Mouse (Mus musculus) liver, postnatal 0 days (tissue): ENCODE results near the gene Cutal. TPM values are rescaled to one million over a fixed set of nuclear protein-coding genes. Genes with fewer than 3 reads are reported as not detected.
A peak's percentile ranks its signal among the peaks of the same experiment; 100 is the strongest.

ENCODE experiments used
- ATAC-seq: fragments of 200-750 bp; cut with Nextera tagmentation; 2 replicates; pipeline ENCODE4 v1.8.0; 2017; ENCODE audit warnings: mild to moderate bottlenecking, moderate library complexity
- DNase-seq: peaks from one replicate; pipeline ENCODE4 v3.0.0-alpha.2; 2016
- H3K27ac ChIP-seq: fragments of 300-500 bp; sonication (generic); 2 replicates; pipeline ENCODE4 v1.5.1; 2014; ENCODE audit warnings: antibody characterized with exemption, moderate library complexity, mild to moderate bottlenecking, low read depth
- H3K27me3 ChIP-seq: fragments of 300-500 bp; sonication (generic); 2 replicates; pipeline ENCODE4 v1.6.1; 2014; ENCODE audit warnings: low read length, control low read depth, mixed read lengths; ENCODE audit not compliant: insufficient read depth
- H3K36me3 ChIP-seq: fragments of 300-500 bp; sonication (generic); replicated peaks from 2 replicates; pipeline ENCODE4 v1.6.1; 2014; ENCODE audit warnings: mild to moderate bottlenecking, control low read depth, low read length, moderate library complexity, mixed read lengths; ENCODE audit not compliant: insufficient read depth
- H3K4me1 ChIP-seq: fragments of 300-500 bp; sonication (generic); 2 replicates; pipeline ENCODE4 v1.6.1; 2014; ENCODE audit warnings: antibody characterized with exemption, mild to moderate bottlenecking, control low read depth; ENCODE audit not compliant: insufficient read depth
- H3K4me2 ChIP-seq: fragments of 300-500 bp; sonication (generic); 2 replicates; pipeline ENCODE4 v1.6.1; 2014; ENCODE audit warnings: low read depth, mild to moderate bottlenecking, low read length, moderate library complexity, mixed read lengths
- H3K4me3 ChIP-seq: fragments of 300-500 bp; sonication (generic); 2 replicates; pipeline ENCODE4 v1.5.1; 2014; ENCODE audit warnings: low read depth, low read length
- H3K9ac ChIP-seq: fragments of 300-500 bp; sonication (generic); replicated peaks from 2 replicates; pipeline ENCODE4 v1.6.1; 2014; ENCODE audit warnings: mild to moderate bottlenecking, moderate library complexity
- H3K9me3 ChIP-seq: fragments of 300-500 bp; sonication (generic); 2 replicates; pipeline ENCODE4 v1.6.1; 2016; ENCODE audit warnings: mild to moderate bottlenecking, control low read depth, low read length, mixed read lengths
- CTCF ChIP-seq: sonication (generic); IDR thresholded peaks from 2 replicates; pipeline ENCODE4 v1.5.1; 2016; ENCODE audit warnings: antibody characterized with exemption, low read depth
- EP300 ChIP-seq: IDR thresholded peaks from 2 replicates; pipeline ENCODE4 v1.6.1; 2016; ENCODE audit warnings: antibody characterized with exemption, low read depth, mild to moderate bottlenecking
- WGBS: fragments of 180-500 bp; shearing (Covaris S2); extraction: QIAGEN DNeasy Blood & Tissue Kit; methylation state at CpG from one replicate; pipeline ENCODE4 v1.1.7; 2014; ENCODE audit not compliant: insufficient replicate concordance; 5-methylcytosine and 5-hydroxymethylcytosine counted together
- polyA plus RNA-seq: library from polyadenylated mRNA; unstranded; fragments of >200 nt; fragmentation: Nextera tagmentation; extraction: Ambion mirVana; gene quantifications from 2 replicates; pipeline ENCODE4 v1.2.1, GENCODE M21; 2015

Gene Cutal
- polyA plus RNA-seq, 1 experiment from 2014 or later, result 8.5 TPM

DNA sequence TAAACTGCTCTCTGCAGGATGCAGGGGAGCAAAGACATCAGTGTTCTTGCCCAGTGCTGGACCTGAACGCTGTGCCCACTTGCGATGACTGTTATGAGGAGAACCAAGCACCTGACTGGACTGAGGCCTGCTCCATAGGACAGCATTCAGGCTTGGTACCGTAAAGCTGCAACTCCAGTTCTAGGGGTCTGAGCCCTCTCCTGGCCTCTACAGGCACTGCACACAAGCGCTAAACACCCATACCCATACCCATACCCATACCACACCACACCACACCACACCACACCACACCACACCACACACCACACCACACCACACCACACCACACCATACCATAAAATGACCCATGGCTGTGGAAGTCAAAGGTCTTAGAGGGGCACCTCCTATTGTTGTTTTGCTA lies 18.9 kb upstream of the Cutal start:
- 94% methylated on average over 4 of the region's 4 CpGs for WGBS
- peaks cover 89% of the 10 kb centered on the region for H3K36me3 ChIP-seq
- H3K4me3 ChIP-seq, result no peak overlapping the region

DNA sequence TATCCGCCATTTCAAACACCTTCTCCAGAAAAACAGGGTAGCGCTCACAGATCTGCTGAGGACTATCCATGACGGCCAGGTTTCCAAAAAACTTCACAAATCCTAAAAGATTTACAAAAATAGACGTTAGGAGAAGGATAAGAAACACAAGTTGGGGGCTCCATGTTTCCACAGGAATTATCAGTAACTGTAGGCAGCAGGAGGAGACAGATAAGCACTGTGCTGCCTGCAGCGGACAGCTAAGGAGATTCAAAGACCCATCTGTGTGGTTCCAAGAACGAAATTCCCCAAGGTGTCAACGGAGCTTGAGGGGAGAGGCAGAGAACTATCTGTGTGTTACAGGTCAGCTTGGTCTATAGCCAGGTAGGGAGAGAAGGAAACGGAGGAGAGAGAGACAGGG lies 16.5 kb upstream of the Cutal start:
- no peak overlapping the region for H3K27ac ChIP-seq
- H3K4me1 ChIP-seq, result no peaks in the 10 kb centered on the region
- no peak overlapping the region for H3K4me2 ChIP-seq
- DNase-seq, result no peak
- H3K27me3 ChIP-seq, result no peaks in the 10 kb centered on the region
- no peak overlapping the region for H3K4me3 ChIP-seq
- H3K9ac ChIP-seq, result no peak overlapping the region
- 65% methylated on average over 8 of the region's 8 CpGs for WGBS
- H3K36me3 ChIP-seq, result peaks cover 86% of the 10 kb centered on the region
- TF ChIP-seq CTCF (no peak), EP300 (0 out of 2 replicates have a peak, but pooled peaks have one; percentile 31)
- H3K9me3 ChIP-seq, result no peaks in the 10 kb centered on the region
- 0 out of 2 replicates have a peak, but pooled peaks have one; percentile 15 for ATAC-seq

More for the DNA sequence above, 18.9 kb upstream of the Cutal start:
- Histone ChIP-seq H3K9ac (no peak overlapping the region), H3K4me2 (no peak overlapping the region), H3K27ac (no peak overlapping the region), H3K9me3 (no peaks in the 10 kb centered on the region), H3K27me3 (no peaks in the 10 kb centered on the region), H3K4me1 (no peaks in the 10 kb centered on the region)
- DNase-seq (peak; percentile 26), ATAC-seq (peak; percentile 35; the same call in 1 of the 2 replicates)
- TF ChIP-seq EP300 (no peak), CTCF (peak; percentile 56)

DNA sequence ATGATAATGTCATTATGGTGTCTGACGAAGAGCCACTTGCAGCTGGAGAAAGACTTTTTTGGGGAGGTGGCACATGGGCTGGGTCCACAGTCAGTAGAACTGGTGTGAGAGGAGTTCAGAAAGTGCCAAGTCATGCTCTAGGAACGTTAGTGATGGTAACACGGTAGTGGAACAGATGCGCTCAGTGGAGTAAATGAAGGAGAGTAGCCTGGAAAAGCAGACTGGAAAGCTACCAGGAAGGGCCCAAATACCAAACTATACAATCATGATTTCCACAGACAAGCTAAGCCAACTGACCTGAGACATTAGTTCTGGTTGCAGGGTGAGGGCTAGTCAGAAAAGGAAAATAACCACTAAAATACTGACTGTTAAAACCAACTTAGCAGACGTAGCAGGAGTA lies 4.5 kb upstream of the Cutal start:
- DNase-seq (peak; percentile 41), ATAC-seq (peak; percentile 49)
- H3K27ac ChIP-seq, result peak overlapping the region; percentile 79
- TF ChIP-seq EP300 (no peak), CTCF (no peak)
- peaks cover 19% of the 10 kb centered on the region for H3K4me1 ChIP-seq
- no peaks in the 10 kb centered on the region for H3K9me3 ChIP-seq
- H3K4me3 ChIP-seq, result peak overlapping the region; percentile 75
- no peaks in the 10 kb centered on the region for H3K27me3 ChIP-seq
- peak overlapping the region; percentile 82 for H3K4me2 ChIP-seq
- H3K36me3 ChIP-seq, result peaks cover 18% of the 10 kb centered on the region
- WGBS, result 13% methylated on average over 5 of the region's 5 CpGs
- H3K9ac ChIP-seq, result peak overlapping the region; percentile 80

DNA sequence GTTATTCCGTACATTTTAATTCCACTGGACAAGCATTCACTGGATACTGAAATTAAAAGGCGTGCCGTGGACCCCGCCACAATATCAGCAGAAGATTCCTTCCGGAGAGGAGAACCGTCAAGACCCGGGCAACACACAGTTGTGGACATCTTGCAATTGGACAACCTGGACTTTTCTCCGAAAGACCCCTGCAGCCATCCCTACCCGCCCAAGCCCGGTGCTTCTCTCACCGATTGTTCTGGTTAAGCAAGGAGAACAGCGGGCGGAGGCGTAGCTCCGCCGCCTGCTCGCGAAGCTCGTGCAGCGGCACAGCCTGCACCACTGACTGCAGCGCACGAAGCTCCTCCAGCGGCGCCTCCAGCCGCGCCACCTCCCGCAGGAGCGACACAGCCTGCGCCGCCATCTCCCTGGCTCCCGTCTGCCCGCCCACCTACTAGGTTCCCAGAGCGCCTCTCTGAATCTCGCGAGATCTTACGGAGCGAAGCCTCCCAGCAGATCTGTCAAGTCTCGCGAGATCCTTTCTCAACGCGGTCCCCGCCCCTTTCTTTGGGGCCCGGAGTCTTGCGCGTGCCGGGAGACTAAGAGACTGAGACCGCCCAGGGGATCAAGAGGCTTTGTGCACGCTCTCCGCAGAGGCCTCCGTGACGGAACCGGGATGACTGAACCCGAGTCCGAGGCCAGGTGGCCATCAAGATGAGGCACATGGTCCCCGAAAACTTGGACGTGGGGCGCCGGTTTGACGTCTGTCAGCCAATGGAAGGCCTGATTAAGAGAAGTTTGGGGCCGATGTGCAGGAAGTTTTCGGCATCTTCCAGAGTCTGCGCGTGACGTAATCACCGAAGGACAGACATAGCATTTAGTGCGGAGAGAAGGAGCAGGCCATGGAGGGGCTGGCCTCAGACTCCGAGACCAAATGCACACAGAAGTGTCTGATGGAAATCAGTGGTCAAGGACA lies 3.4 kb upstream of the Cutal start:
- Histone ChIP-seq H3K9me3 (no peaks in the 10 kb centered on the region), H3K36me3 (peaks cover 7% of the 10 kb centered on the region), H3K27ac (peak overlapping the region; percentile 79), H3K9ac (peak overlapping the region; percentile 80), H3K4me2 (peak overlapping the region; percentile 82), H3K4me1 (peaks cover 19% of the 10 kb centered on the region), H3K4me3 (peak overlapping the region; percentile 75), H3K27me3 (no peaks in the 10 kb centered on the region)
- TF ChIP-seq CTCF, result no peak
- TF ChIP-seq EP300, result peak; percentile 96
- WGBS, result under 1% methylated on average over 67 of the region's 67 CpGs
- ATAC-seq (peak; percentile 96), DNase-seq (peak; percentile 97)

DNA sequence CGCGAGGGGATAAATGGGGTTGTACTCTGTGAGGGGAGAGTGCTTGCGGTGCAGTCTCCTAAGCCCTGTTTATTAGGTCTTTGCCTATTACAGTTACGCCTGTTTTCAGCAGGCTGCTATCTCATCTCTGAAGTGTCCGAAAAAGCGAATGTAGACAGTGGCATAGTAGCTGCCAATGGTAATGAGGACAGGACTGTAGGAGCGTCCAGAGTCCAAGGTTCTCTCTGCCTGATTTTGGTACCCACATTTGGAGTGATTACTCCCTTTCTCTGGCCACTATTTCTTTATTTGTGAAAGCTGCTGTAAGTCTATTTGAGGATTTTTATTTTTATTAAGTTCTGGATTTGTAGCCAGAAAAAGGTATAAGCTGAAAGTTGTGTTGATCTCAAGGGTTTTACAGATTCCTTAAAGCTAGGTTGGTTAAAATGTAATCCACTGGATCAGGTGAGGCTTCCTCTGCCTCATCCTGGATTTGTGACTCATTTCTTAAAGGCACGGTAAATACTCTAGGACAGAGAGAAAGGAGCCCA lies 685 bp downstream of the Cutal start, which contains the start of gene Psmd5:
Gene Psmd5 (minus strand): TSS at position 153 of the 530 bp plus-strand sequence.
- Histone ChIP-seq H3K4me2 (peak within 1 kb of the TSS; percentile 61), H3K36me3 (no peaks in the 10 kb centered on the region), H3K27ac (peak within 1 kb of the TSS; percentile 31), H3K9me3 (no peaks in the 10 kb centered on the region), H3K4me3 (peak within 1 kb of the TSS; percentile 30), H3K27me3 (no peaks in the 10 kb centered on the region), H3K4me1 (peaks cover 8% of the 10 kb centered on the region), H3K9ac (peak within 1 kb of the TSS; percentile 39; the same call in 1 of the 2 replicates)
- no peak for DNase-seq
- ATAC-seq, result no peak
- WGBS, result 24% methylated on average over 8 of the region's 8 CpGs
- TF ChIP-seq CTCF (no peak), EP300 (no peak)

DNA sequence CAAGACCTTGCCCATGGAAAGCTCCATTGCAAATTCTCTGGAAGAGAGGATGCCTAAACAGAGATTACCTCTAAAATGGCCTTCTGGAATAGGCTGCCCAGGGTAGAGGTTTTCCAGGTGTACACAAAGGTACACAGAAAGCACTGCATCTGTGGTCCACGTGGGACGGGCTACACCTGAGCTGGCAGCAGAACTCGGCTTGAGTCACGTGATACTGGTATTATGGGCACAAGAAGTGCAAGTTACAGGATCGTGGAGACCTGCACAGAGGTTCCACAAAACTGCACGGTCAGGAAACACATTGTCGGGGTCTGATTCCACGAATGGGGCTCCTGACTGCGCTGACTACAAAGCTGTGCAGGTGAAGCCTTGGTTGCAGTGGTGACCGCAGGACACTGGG lies 5.9 kb downstream of the Cutal start:
- DNase-seq (no peak), ATAC-seq (no peak)
- TF ChIP-seq EP300 (no peak), CTCF (no peak)
- H3K4me3 ChIP-seq, result no peak overlapping the region
- no peak overlapping the region for H3K4me2 ChIP-seq
- WGBS, result 83% methylated on average over 10 of the region's 10 CpGs
- 0 out of 2 replicates have a peak, but pooled peaks cover 2% of the 10 kb centered on the region for H3K4me1 ChIP-seq
- H3K27ac ChIP-seq, result no peak overlapping the region
- H3K36me3 ChIP-seq, result 0 out of 2 replicates have a peak, but pooled peaks cover 1% of the 10 kb centered on the region
- H3K9ac ChIP-seq, result no peak overlapping the region
- no peaks in the 10 kb centered on the region for H3K27me3 ChIP-seq
- no peaks in the 10 kb centered on the region for H3K9me3 ChIP-seq
